Mouse (Mus musculus) testis, adult 2 months (tissue): Measurements from ENCODE around the gene Fads6.

Experiments used
- CTCF ChIP-seq: fragments of 200-500 bp; IDR thresholded peaks from 2 replicates; pipeline ENCODE4 v1.5.1; 2012; ENCODE audit warnings: low read depth, mild to moderate bottlenecking, inconsistent platforms, low read length, moderate library complexity; ENCODE audit not compliant: control insufficient read depth, insufficient read depth, insufficient replicate concordance
- POLR2A ChIP-seq: fragments of 200-500 bp; IDR thresholded peaks from 2 replicates; pipeline ENCODE4 v1.6.1; 2012; ENCODE audit warnings: low read depth, mild to moderate bottlenecking, inconsistent platforms, low read length, moderate library complexity; ENCODE audit not compliant: control insufficient read depth

- TF ChIP-seq CTCF, result no peak
- no peak; the same call in 1 of the 2 replicates for TF ChIP-seq POLR2A
These were observed 44.4 kb upstream of the Fads6 start for GRCm38 (mm10) chr11:115341866-115342265.
